Mouse (Mus musculus) liver, embryonic 14.5 days (tissue): ENCODE measurements around the gene Jmjd1c.
A peak's percentile ranks its signal among the peaks of the same experiment; 100 is the strongest.

Source experiments
- CTCF ChIP-seq: IDR thresholded peaks from 2 replicates; pipeline ENCODE4 v1.5.1; 2016; ENCODE audit warnings: antibody characterized with exemption, low read depth, control low read depth
- EP300 ChIP-seq: IDR thresholded peaks from 2 replicates; pipeline ENCODE4 v1.6.1; 2016; ENCODE audit warnings: antibody characterized with exemption, low read depth

GRCm38 (mm10) chr10:67216872-67217271, 120.9 kb downstream of the Jmjd1c start:
- TF ChIP-seq CTCF (peak; percentile 20; the same call in 1 of the 2 replicates), EP300 (no peak)
